Mouse (Mus musculus): ENCODE measurements around the gene Skp2.
A peak's percentile ranks its signal among the peaks of the same experiment; 100 is the strongest.

Skp2 gene

GRCm38 (mm10) chr15:9074671-9075070 is 80.6 kb downstream of the Skp2 start:
- no peak for DNase-seq (ENCODE audit: low spot score)

DNA sequence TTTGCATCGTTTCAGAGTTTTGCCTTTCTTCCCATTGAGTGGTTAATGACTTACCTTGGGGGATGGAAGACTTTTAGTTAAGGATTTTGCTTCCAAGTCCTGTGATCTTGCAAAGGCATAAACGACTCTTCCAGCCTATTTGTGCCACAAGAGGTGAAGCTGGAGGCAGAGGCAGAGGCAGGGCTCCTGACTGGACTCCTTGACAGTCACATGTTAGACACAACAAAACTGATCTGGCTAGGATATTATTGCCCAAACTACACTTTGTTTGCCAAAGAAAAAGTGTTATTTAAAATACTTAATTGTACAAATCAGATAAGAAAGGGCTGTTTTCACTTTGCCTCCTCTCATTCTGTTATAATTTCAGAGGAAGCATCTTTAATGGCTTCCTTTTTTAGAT is 81.1 kb downstream of the Skp2 start:
- no peak for DNase-seq (ENCODE audit: low spot score)

DNA sequence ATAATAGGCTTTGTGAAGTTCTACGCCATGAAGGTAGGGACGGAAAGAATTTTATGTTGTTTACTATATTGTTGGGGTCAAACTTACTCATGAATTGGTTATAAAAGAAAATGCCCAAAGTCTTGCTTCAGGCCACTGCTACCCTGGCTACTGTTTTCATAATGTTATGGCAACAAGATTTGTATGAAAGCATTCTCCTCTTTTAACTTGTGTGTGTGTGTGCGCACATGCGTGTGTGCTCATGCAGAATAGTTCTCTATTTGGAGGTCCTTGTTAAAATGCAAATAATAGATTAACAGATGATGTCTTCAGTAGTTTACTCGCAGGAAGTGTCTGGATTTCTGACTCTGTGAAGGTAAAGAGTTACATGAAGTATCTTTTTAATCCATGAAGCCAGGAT is 81.5 kb downstream of the Skp2 start:
- no peak for DNase-seq (ENCODE audit: low spot score)

GRCm38 (mm10) chr15:9073067-9073608 is 82.1 kb downstream of the Skp2 start:
- DNase-seq (ENCODE audit: low spot score), result no peak

- no peak for DNase-seq (ENCODE audit: low spot score)
Observed at GRCm38 (mm10) chr15:9072630-9073029, 82.6 kb downstream of the Skp2 start.

DNA sequence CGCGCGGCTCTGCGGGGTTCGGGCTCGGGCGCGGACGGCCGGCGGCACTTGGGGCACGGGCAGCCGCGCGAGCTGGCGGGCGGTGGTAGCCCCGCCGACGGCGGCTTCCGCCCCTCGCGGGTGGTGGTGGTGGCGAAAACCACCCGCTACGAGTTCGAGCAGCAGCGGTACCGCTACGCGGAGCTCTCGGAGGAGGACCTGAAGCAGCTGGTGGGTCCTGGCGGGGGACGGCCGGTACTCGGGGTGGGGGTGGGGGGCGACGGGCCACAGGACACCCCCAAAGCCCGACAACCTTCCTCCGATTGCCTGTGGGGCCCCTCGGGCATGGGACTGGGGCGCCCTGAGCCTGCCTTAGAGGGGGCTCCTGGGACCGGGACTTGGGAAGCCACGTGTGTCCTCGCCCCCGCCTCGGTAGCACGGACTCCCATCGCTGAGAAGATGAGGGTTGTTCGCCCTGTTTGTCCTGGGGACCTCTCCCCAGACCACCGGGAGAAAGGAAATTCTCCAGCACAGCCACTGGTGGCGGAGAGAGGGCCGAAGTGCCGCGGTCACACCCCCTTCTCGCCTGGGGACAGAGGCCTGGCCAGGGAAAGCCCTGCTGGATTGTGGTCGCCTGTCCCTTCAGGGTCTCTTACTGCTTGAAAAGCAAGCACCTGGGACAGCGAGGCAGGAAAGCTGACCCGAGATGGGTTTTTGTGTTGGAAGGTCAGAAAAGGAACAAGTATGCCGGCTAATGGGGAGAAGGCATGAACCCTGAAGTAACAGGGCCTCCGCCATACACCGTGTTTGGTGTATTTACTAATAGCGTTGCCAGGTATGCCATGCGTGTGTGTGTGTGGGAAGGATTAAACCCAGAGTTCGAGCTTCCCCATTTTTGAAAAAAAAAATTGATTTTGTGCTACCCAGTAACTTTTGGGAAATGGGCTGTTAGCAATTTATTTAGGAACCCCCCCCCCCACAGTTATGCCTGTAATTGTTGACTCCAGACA is 83.4 kb downstream of the Skp2 start:
- peak; percentile 37 for DNase-seq (ENCODE audit: low spot score)

GRCm38 (mm10) chr15:9070912-9071555 is 84.2 kb downstream of the Skp2 start, which contains the start of gene Nadk2:
Nadk2 (plus strand) TSS chr15:9071260.
- DNase-seq (ENCODE audit: low spot score), result peak; percentile 99

DNA sequence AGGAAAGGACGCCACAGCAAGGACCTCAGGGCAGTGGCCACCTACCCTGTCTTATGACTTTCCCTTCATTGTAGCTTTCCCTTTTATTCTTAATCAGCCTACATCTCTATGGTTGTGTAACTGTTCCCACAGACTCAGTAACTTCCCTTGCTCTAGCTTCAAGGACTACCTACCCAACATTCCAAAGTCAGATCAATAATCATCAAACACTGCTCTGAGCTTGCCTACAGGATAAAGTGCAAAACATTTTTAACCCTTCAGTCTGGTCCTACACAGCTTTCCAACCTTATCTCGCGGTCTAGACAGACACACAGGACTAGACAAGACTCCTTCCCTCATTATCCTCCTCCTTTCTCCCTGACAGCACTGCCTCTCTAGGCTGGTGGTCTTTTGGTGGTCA is 84.9 kb downstream of the Skp2 start:
- DNase-seq (ENCODE audit: low spot score), result no peak

- DNase-seq (ENCODE audit: low spot score), result no peak
Observed at GRCm38 (mm10) chr15:9068881-9069280, 86.3 kb downstream of the Skp2 start.

Data from layer of hippocampus, adult 11-12 months (tissue).